Mouse (Mus musculus) midbrain, embryonic 15.5 days (tissue): ENCODE measurements at regions not wholly inside any gene's neighbourhood (a gene's known extent, or its start where the extent isn't known, plus 50 kb on each side); places are given as distances from the start of the nearest gene placed in this dataset.

Experiments
- ATAC-seq: fragments of 200-750 bp; cut with Nextera tagmentation; replicated peaks from 2 replicates; pipeline ENCODE4 v1.8.0; 2017; ENCODE audit warnings: moderate TSS enrichment
- H3K27ac ChIP-seq: fragments of 300-500 bp; sonication (generic); 2 replicates; pipeline ENCODE4 v1.5.1; 2015; ENCODE audit warnings: mild to moderate bottlenecking, inconsistent platforms
- H3K27me3 ChIP-seq: fragments of 300-500 bp; sonication (generic); replicated peaks from 2 replicates; pipeline ENCODE4 v1.6.1; 2015; ENCODE audit warnings: inconsistent platforms
- H3K36me3 ChIP-seq: fragments of 300-500 bp; sonication (generic); replicated peaks from 2 replicates; pipeline ENCODE4 v1.6.1; 2015; ENCODE audit warnings: inconsistent platforms
- H3K4me1 ChIP-seq: fragments of 300-500 bp; sonication (generic); 2 replicates; pipeline ENCODE4 v1.6.1; 2015; ENCODE audit warnings: inconsistent platforms
- H3K4me2 ChIP-seq: fragments of 300-500 bp; sonication (generic); 2 replicates; pipeline ENCODE4 v1.6.1; 2015; ENCODE audit warnings: inconsistent platforms, mild to moderate bottlenecking, moderate library complexity
- H3K4me3 ChIP-seq: fragments of 300-500 bp; sonication (generic); 2 replicates; pipeline ENCODE4 v1.5.1; 2015; ENCODE audit warnings: mild to moderate bottlenecking, inconsistent platforms
- H3K9ac ChIP-seq: fragments of 300-500 bp; sonication (generic); 2 replicates; pipeline ENCODE4 v1.6.1; 2015; ENCODE audit warnings: mild to moderate bottlenecking, inconsistent platforms
- H3K9me3 ChIP-seq: fragments of 300-500 bp; sonication (generic); 2 replicates; pipeline ENCODE4 v1.6.1; 2016; ENCODE audit warnings: inconsistent platforms
- WGBS: fragments of 180-500 bp; shearing (Covaris S2); methylation state at CpG from one replicate; pipeline ENCODE4 v1.1.7; 2015; ENCODE audit warnings: mixed read lengths; 5-methylcytosine and 5-hydroxymethylcytosine counted together

GRCm38 (mm10) chr4:94106941-94107340, 449.4 kb upstream of the Gm10306 start:
- Histone ChIP-seq H3K9me3 (no peaks in the 10 kb centered on the region), H3K27ac (no peak overlapping the region), H3K4me2 (no peak overlapping the region), H3K4me3 (no peak overlapping the region), H3K36me3 (no peaks in the 10 kb centered on the region), H3K4me1 (no peaks in the 10 kb centered on the region), H3K9ac (no peak overlapping the region), H3K27me3 (no peaks in the 10 kb centered on the region)
- WGBS = 72% methylated on average over 4 of the region's 4 CpGs
- no peak for ATAC-seq

DNA sequence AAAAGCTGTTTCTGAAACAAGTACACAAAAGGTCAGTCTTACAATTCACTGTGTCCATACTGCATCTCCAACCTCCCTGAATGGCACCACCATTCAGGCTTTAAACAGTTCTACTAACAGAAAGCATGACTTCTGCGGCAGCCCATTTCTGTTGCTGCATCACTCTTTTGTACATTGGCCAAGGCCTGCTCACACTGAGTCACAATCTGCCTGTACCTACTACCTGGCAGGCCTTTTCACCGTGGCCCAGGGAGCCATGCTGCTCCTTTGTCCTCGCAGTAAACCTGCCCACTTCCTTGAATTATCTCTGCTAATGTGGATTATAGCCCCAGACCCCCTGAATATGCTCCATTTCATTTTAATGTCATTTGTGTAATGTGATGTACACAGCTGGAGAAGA, 439.5 kb upstream of the Gm10306 start:
- Histone ChIP-seq H3K9me3 (no peaks in the 10 kb centered on the region), H3K9ac (no peak overlapping the region), H3K36me3 (no peaks in the 10 kb centered on the region), H3K4me2 (no peak overlapping the region), H3K4me3 (no peak overlapping the region), H3K27me3 (no peaks in the 10 kb centered on the region), H3K4me1 (no peaks in the 10 kb centered on the region), H3K27ac (no peak overlapping the region)
- ATAC-seq = no peak
- 88% methylated on average over 3 of the region's 3 CpGs for WGBS

DNA sequence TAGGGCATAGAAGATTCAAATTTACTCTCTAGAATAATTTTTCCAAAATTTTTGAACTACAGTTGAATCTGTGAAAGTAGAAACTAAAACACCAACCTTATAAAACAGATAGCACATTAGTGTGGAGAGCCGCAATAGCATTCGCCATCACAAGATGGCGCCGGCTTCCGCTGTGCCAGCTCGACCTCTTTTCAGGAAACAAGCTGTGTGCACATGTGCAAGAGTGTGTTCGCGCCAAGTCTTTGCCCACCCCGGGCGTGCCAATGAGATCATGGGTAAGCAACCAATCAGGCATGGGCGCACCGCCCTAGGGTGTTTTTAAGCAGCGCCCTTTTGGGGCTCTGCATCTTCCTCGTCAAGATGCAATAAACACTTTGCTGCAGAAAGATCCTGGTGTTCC, 432.2 kb upstream of the Gm10306 start:
- Histone ChIP-seq H3K9ac (no peak overlapping the region), H3K36me3 (no peaks in the 10 kb centered on the region), H3K4me2 (no peak overlapping the region), H3K4me3 (no peak overlapping the region), H3K27me3 (no peaks in the 10 kb centered on the region), H3K4me1 (no peaks in the 10 kb centered on the region), H3K9me3 (no peaks in the 10 kb centered on the region), H3K27ac (no peak overlapping the region)
- ATAC-seq = no peak
- 82% methylated on average over 14 of the region's 14 CpGs for WGBS

DNA sequence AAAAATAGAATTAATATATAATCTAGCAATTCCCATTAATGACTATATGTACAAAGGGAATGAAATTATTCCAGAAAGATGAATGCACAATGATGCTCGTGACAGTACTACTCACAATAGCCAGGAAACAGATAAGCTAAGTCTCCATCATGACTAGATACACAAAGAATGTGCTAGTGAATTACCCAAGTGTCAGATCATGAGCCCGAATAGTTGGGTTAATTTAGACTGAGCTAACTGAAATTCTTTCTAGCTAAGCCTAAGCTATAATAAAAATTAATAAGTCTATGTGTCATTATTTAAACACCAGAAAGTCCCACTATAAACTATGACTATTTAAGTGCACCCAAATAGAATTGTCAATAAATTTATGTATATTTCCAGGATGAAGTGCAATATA, 418.4 kb upstream of the Gm10306 start:
- Histone ChIP-seq H3K27me3 (no peaks in the 10 kb centered on the region), H3K27ac (no peak overlapping the region), H3K4me1 (no peaks in the 10 kb centered on the region), H3K4me2 (no peak overlapping the region), H3K9ac (no peak overlapping the region), H3K36me3 (no peaks in the 10 kb centered on the region), H3K9me3 (no peaks in the 10 kb centered on the region), H3K4me3 (no peak overlapping the region)
- ATAC-seq = no peak
- WGBS = 73% methylated on average over 2 of the region's 2 CpGs

DNA sequence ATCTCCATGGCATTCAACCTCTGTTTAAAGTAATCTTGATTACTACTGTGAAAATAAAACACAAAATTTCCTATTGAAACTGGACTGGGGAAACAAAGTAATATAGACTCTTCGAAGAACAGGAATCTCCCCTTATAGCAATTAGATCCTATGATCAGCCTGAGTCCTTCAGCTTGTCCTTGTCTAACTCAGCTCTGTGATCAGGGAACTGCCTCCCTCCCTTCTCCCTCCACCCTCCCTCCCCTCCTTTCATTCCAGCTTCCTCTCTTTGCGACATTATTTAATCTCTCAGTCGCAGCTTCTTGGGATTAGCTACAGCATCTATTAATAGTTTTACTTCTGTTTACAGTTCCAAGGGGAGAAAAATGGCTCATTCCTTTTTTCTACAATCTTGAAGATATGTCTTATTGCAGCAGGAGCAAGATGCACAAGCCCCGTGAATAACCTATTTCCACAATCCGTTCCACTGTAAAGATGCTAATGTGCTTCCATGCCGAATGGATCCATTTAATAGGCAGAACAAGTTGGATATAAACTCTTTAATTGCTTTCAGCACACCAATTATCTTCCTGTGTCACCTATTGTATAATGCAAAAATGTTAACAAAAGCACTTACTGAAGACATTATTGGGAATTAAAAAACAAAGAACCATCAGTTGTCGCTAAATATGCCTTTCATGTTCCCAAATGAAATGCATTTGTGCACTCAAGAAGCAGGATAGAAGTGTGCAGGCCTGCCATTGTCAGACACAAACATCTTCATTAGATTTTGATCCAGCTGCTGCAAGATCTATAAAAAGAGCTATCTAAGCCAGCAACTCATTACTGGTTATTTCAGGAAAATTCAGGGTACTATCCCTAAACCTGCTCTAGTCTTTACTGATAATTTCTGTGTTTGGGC, 411.2 kb upstream of the Gm10306 start:
- peak; percentile 89 for ATAC-seq
- Histone ChIP-seq H3K9me3 (no peaks in the 10 kb centered on the region), H3K4me2 (0 out of 2 replicates have a peak overlapping the region, but pooled peaks have one; percentile 2), H3K9ac (no peak overlapping the region), H3K27me3 (no peaks in the 10 kb centered on the region), H3K36me3 (no peaks in the 10 kb centered on the region), H3K4me1 (peaks cover 8% of the 10 kb centered on the region), H3K4me3 (no peak overlapping the region), H3K27ac (no peak overlapping the region; the same call in 1 of the 2 replicates)
- WGBS = 16% methylated on average over 7 of the region's 7 CpGs

DNA sequence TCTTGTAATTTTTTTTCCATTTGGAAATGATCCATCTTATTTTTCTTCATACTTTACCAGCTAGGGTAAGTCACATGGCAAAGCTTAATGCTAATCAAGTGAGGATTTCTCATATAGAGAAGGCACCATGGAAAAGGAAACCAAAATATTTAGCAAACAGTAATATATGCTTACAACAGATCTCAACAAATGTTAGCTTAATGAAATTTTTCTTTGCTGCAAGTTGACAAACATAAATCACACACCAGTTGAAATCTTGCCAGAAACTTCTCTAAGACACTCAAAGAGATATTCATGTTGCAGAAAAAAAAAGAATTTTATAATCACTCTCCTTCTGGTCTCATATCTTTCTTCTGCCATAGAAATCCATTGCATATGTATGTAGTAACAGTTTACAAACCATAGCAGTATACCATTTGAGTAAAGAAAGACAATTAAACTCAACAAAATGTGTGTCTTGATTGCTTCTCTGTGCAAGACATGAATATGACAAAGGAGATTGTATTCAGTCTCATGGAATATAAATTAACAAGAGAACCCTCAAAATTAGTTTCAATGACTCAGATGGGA, 408.3 kb upstream of the Gm10306 start:
- Histone ChIP-seq H3K4me1 (peaks cover 8% of the 10 kb centered on the region), H3K27me3 (no peaks in the 10 kb centered on the region), H3K36me3 (no peaks in the 10 kb centered on the region), H3K4me2 (no peak overlapping the region), H3K27ac (no peak overlapping the region), H3K4me3 (no peak overlapping the region), H3K9ac (no peak overlapping the region), H3K9me3 (no peaks in the 10 kb centered on the region)
- ATAC-seq = no peak

DNA sequence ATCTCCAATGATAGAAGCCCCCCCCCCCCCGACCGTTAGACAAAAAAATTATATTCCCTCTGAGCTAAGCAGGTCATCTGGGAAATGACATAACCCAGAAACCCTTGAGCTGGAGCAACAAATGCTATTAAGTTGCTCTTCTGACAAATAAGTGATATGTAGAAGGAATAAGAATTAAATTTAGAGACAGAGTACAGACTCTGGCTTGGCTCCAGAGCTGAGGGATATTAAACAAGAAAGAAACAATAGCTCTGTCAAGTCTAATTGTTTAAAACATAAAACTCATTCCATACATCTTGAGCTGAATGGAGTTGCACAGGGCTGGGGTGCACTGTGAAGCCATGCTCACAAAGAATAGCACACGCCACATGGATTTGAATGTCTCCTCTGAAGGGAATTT, 407.3 kb upstream of the Gm10306 start:
- Histone ChIP-seq H3K27me3 (no peaks in the 10 kb centered on the region), H3K4me3 (no peak overlapping the region), H3K9ac (no peak overlapping the region), H3K4me2 (no peak overlapping the region), H3K27ac (no peak overlapping the region), H3K36me3 (no peaks in the 10 kb centered on the region), H3K9me3 (no peaks in the 10 kb centered on the region), H3K4me1 (peaks cover 8% of the 10 kb centered on the region)
- 64% methylated on average over 3 of the region's 3 CpGs for WGBS
- no peak for ATAC-seq

DNA sequence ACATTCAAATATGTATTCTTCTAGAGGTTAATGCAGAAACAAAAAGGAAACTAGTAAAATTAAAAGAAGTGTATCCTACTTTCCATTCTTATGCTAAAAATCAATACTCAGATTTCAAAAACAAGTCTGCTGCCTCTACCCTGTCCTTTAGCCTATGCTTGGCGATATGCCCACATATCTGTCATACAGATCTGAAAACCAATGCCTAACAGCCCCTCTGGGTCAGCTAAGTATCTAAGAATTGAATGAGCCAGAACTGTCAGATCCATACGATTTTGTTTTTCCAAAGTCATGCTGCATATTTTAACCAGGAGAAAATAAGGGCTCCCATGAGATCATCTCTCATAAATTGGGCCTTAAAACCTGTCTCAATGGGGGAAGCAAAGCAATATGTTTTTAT, 395.7 kb upstream of the Gm10306 start:
- ATAC-seq = no peak
- 58% methylated on average over 2 of the region's 2 CpGs for WGBS
- no peak overlapping the region for H3K9ac ChIP-seq
- H3K27me3 ChIP-seq = no peaks in the 10 kb centered on the region
- no peak overlapping the region for H3K4me2 ChIP-seq
- H3K4me3 ChIP-seq = no peak overlapping the region
- no peaks in the 10 kb centered on the region for H3K36me3 ChIP-seq
- H3K9me3 ChIP-seq = no peaks in the 10 kb centered on the region
- no peaks in the 10 kb centered on the region for H3K4me1 ChIP-seq
- H3K27ac ChIP-seq = no peak overlapping the region

- ATAC-seq = no peak
Observed at GRCm38 (mm10) chr4:94173096-94173495, 383.2 kb upstream of the Gm10306 start.

GRCm38 (mm10) chr4:94186997-94187396, 369.3 kb upstream of the Gm10306 start:
- no peak overlapping the region for H3K4me3 ChIP-seq
- no peaks in the 10 kb centered on the region for H3K4me1 ChIP-seq
- H3K27ac ChIP-seq = no peak overlapping the region
- H3K9me3 ChIP-seq = no peaks in the 10 kb centered on the region
- WGBS = 57% methylated on average over 4 of the region's 4 CpGs
- H3K27me3 ChIP-seq = no peaks in the 10 kb centered on the region
- no peak overlapping the region for H3K9ac ChIP-seq
- ATAC-seq = no peak; the same call in 1 of the 2 replicates
- no peaks in the 10 kb centered on the region for H3K36me3 ChIP-seq
- no peak overlapping the region for H3K4me2 ChIP-seq

More at GRCm38 (mm10) chr4:94173096-94173495, 383.2 kb upstream of the Gm10306 start:
- no peaks in the 10 kb centered on the region for H3K4me1 ChIP-seq
- H3K4me3 ChIP-seq = no peak overlapping the region
- no peaks in the 10 kb centered on the region for H3K27me3 ChIP-seq
- H3K9me3 ChIP-seq = no peaks in the 10 kb centered on the region
- H3K4me2 ChIP-seq = no peak overlapping the region
- WGBS = 93% methylated on average over 2 of the region's 2 CpGs
- no peaks in the 10 kb centered on the region for H3K36me3 ChIP-seq
- H3K27ac ChIP-seq = no peak overlapping the region
- no peak overlapping the region for H3K9ac ChIP-seq

GRCm38 (mm10) chr4:94188354-94188753, 368.0 kb upstream of the Gm10306 start:
- ATAC-seq = no peak
- Histone ChIP-seq H3K4me2 (no peak overlapping the region), H3K9ac (no peak overlapping the region), H3K4me3 (no peak overlapping the region), H3K36me3 (no peaks in the 10 kb centered on the region), H3K9me3 (no peaks in the 10 kb centered on the region), H3K27ac (no peak overlapping the region), H3K27me3 (no peaks in the 10 kb centered on the region), H3K4me1 (no peaks in the 10 kb centered on the region)
- WGBS = 78% methylated on average over 2 of the region's 2 CpGs

- Histone ChIP-seq H3K27me3 (no peaks in the 10 kb centered on the region), H3K27ac (no peak overlapping the region)
- 55% methylated on average over 3 of the region's 3 CpGs for WGBS
Observed at GRCm38 (mm10) chr4:94188888-94189287, 367.5 kb upstream of the Gm10306 start.

DNA sequence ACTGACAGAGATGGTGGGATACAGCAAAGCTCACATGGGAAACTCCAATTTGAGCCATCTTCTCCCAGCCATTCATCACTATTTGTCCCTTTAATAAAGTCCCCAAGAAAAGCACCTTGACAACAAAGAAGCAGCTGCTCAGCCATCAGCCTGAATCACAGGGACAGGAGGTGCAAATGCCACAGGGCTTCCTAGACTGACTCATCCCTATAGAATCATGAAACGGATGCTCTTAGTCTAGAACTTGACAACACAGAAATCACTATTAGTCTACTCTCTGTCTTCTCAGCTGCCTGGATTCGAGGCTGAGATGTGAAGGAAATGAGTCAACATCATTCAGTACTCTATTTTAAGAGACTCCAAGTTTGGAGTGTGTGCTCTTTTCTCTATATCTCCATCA, 365.4 kb upstream of the Gm10306 start:
- Histone ChIP-seq H3K4me1 (no peaks in the 10 kb centered on the region), H3K9ac (no peak overlapping the region), H3K9me3 (no peaks in the 10 kb centered on the region), H3K4me2 (no peak overlapping the region), H3K4me3 (no peak overlapping the region), H3K27ac (no peak overlapping the region), H3K27me3 (no peaks in the 10 kb centered on the region), H3K36me3 (no peaks in the 10 kb centered on the region)
- WGBS = 86% methylated on average over 2 of the region's 2 CpGs
- no peak for ATAC-seq

More at GRCm38 (mm10) chr4:94188888-94189287, 367.5 kb upstream of the Gm10306 start:
- ATAC-seq = no peak
- Histone ChIP-seq H3K36me3 (no peaks in the 10 kb centered on the region), H3K9me3 (no peaks in the 10 kb centered on the region), H3K4me2 (no peak overlapping the region), H3K4me3 (no peak overlapping the region), H3K9ac (no peak overlapping the region), H3K4me1 (no peaks in the 10 kb centered on the region)
